Mouse (Mus musculus) stomach, postnatal 0 days (tissue): ENCODE measurements at regions not wholly inside any gene's neighbourhood (a gene's known extent, or its start where the extent isn't known, plus 50 kb on each side); places are given as distances from the start of the nearest gene placed in this dataset.
A peak's percentile ranks its signal among the peaks of the same experiment; 100 is the strongest.

Experiments
- ATAC-seq: fragments of 200-750 bp; cut with Nextera tagmentation; 2 replicates; pipeline ENCODE4 v1.8.0; 2017; ENCODE audit not compliant: low FRiP score, low TSS enrichment
- DNase-seq: peaks from one replicate; pipeline ENCODE4 v3.0.0-alpha.2; 2016; ENCODE audit warnings: low spot score
- H3K27ac ChIP-seq: fragments of 300-500 bp; sonication (generic); replicated peaks from 2 replicates; pipeline ENCODE4 v1.5.1; 2014; ENCODE audit warnings: mild to moderate bottlenecking, control low read depth
- H3K27me3 ChIP-seq: fragments of 300-500 bp; sonication (generic); 2 replicates; pipeline ENCODE4 v1.6.1; 2014; ENCODE audit warnings: low read length; ENCODE audit not compliant: control insufficient read depth, insufficient read depth
- H3K36me3 ChIP-seq: fragments of 300-500 bp; sonication (generic); 2 replicates; pipeline ENCODE4 v1.6.1; 2014; ENCODE audit warnings: low read length, mixed read lengths; ENCODE audit not compliant: control insufficient read depth, insufficient read depth
- H3K4me1 ChIP-seq: fragments of 300-500 bp; sonication (generic); replicated peaks from 2 replicates; pipeline ENCODE4 v1.6.1; 2014; ENCODE audit warnings: antibody characterized with exemption; ENCODE audit not compliant: control insufficient read depth, insufficient read depth
- H3K4me2 ChIP-seq: fragments of 300-500 bp; sonication (generic); replicated peaks from 2 replicates; pipeline ENCODE4 v1.6.1; 2014; ENCODE audit warnings: low read depth, mild to moderate bottlenecking, control low read depth, moderate library complexity
- H3K4me3 ChIP-seq: fragments of 300-500 bp; sonication (generic); 2 replicates; pipeline ENCODE4 v1.5.1; 2014; ENCODE audit warnings: low read depth, low read length, control low read depth
- H3K9ac ChIP-seq: fragments of 300-500 bp; sonication (generic); 2 replicates; pipeline ENCODE4 v1.6.1; 2014; ENCODE audit warnings: mild to moderate bottlenecking, low read length, control low read depth, mixed read lengths
- H3K9me3 ChIP-seq: fragments of 300-500 bp; sonication (generic); 2 replicates; pipeline ENCODE4 v1.6.1; 2016; ENCODE audit warnings: low read length; ENCODE audit not compliant: control insufficient read depth
- CTCF ChIP-seq: IDR thresholded peaks from 2 replicates; pipeline ENCODE4 v1.5.1; 2016; ENCODE audit warnings: antibody characterized with exemption, low read depth, mild to moderate bottlenecking, moderate library complexity
- EP300 ChIP-seq: optimal IDR thresholded peaks from 2 replicates; pipeline ENCODE3; 2016; ENCODE audit warnings: antibody characterized with exemption
- WGBS: fragments of 180-500 bp; shearing (Covaris S2); extraction: QIAGEN DNeasy Blood & Tissue Kit; methylation state at CpG from one replicate; pipeline ENCODE4 v1.1.7; 2014; 5-methylcytosine and 5-hydroxymethylcytosine counted together

DNA sequence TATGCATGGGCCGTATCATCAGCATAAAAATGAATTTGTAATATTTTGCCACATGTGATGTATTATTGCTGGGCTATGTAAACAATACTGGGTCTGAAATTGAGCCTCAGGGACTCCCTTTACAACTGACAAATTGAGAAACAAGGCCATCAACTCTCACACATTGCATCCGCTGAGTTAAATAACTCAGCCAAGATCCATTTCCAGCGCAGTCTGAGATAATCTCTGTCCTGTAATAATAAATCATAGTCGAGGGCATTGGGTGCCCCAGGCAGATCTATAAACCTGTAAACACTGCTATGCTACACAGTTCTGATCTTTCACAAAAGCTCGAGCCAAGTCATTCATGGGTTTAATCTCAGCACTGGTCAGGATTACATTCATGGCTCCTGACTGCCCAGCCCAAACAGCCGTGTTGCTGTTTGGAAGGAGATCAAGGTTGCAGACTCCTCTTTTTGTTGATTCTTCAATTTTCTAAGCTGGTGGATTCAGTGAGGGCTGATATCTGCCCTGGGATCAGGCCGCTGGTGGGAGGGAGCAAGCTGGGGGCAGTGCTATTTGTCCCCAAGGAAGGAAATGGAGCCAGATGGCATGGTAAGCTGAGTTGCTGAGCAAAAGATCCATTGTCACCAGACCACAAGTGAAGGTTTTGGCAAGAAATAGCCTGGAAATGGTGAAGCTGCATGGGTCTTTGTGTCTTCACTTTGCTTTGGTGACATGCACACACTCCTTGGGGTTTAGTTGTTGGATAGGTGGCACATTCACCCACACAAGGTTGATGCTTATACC lies 160.0 kb upstream of the Bmper start:
- no peak for ATAC-seq
- H3K4me1 ChIP-seq, result no peaks in the 10 kb centered on the region
- TF ChIP-seq EP300, result no peak
- no peaks in the 10 kb centered on the region for H3K9me3 ChIP-seq
- H3K9ac ChIP-seq, result no peak overlapping the region
- no peak overlapping the region for H3K4me3 ChIP-seq
- H3K27me3 ChIP-seq, result no peaks in the 10 kb centered on the region
- peak overlapping the region; percentile 20 for H3K27ac ChIP-seq
- WGBS, result 38% methylated on average over 7 of the region's 7 CpGs
- no peak overlapping the region for H3K4me2 ChIP-seq
- H3K36me3 ChIP-seq, result no peaks in the 10 kb centered on the region
- no peak for DNase-seq

- no peak overlapping the region for H3K4me3 ChIP-seq
- H3K36me3 ChIP-seq, result no peaks in the 10 kb centered on the region
- H3K27ac ChIP-seq, result 0 out of 2 replicates have a peak overlapping the region, but pooled peaks have one; percentile 30
- no peak for TF ChIP-seq CTCF
- no peak for TF ChIP-seq EP300
- 46% methylated on average over 2 of the region's 2 CpGs for WGBS
- no peak overlapping the region for H3K9ac ChIP-seq
- H3K9me3 ChIP-seq, result no peaks in the 10 kb centered on the region
- DNase-seq (no peak), ATAC-seq (peak; percentile 38; the same call in 1 of the 2 replicates)
- no peaks in the 10 kb centered on the region for H3K27me3 ChIP-seq
- H3K4me2 ChIP-seq, result no peak overlapping the region
- H3K4me1 ChIP-seq, result no peaks in the 10 kb centered on the region
Measured at GRCm38 (mm10) chr9:23064001-23064400, 158.9 kb upstream of the Bmper start.

GRCm38 (mm10) chr9:23064811-23065210 lies 158.1 kb upstream of the Bmper start:
- Histone ChIP-seq H3K4me3 (no peak overlapping the region), H3K27me3 (no peaks in the 10 kb centered on the region), H3K4me2 (no peak overlapping the region), H3K9me3 (no peaks in the 10 kb centered on the region), H3K4me1 (no peaks in the 10 kb centered on the region), H3K9ac (no peak overlapping the region), H3K36me3 (no peaks in the 10 kb centered on the region), H3K27ac (no peak overlapping the region)
- no peak for TF ChIP-seq EP300
- TF ChIP-seq CTCF, result no peak
- DNase-seq (no peak), ATAC-seq (no peak)
- 88% methylated on average over 3 of the region's 3 CpGs for WGBS

DNA sequence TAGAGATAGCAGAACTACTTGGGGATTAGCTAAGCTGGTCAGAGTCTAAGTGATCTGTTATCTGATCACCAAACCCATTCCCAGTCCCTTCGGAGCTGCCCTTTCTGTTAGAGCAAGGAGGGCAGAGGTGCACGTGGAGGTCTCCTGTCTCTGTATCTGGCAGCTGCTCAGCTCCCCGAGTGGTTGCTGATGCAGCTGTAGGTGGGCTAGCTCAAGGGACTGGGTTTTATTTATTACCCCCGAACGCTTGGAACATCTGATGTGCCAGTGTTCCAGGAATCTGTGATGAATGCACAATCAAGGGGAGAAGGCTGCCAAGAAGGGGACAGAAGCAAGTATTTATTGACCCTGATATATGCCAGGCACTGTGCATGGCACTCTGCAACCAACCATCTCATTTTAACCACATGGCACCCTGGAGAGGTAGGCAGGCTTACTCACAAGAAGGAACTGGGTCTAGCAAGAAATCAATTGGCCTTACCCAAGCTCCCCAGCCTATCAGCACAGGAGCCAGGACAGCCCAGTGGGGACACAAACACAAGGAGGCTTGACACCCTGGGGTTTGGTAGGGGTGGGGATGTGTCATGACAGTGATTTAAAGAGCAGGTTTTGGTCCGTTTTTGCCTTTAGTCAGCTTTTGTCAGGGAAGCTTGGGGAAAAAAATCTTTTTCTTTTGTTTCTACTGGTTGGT lies 154.6 kb upstream of the Bmper start:
- H3K4me2 ChIP-seq, result no peak overlapping the region
- no peak overlapping the region for H3K4me3 ChIP-seq
- H3K27ac ChIP-seq, result no peak overlapping the region
- H3K9me3 ChIP-seq, result no peaks in the 10 kb centered on the region
- H3K27me3 ChIP-seq, result no peaks in the 10 kb centered on the region
- ATAC-seq (no peak), DNase-seq (no peak)
- no peak overlapping the region for H3K9ac ChIP-seq
- TF ChIP-seq CTCF, result no peak
- no peak for TF ChIP-seq EP300
- H3K4me1 ChIP-seq, result no peaks in the 10 kb centered on the region
- H3K36me3 ChIP-seq, result no peaks in the 10 kb centered on the region
- WGBS, result 59% methylated on average over 6 of the region's 6 CpGs

DNA sequence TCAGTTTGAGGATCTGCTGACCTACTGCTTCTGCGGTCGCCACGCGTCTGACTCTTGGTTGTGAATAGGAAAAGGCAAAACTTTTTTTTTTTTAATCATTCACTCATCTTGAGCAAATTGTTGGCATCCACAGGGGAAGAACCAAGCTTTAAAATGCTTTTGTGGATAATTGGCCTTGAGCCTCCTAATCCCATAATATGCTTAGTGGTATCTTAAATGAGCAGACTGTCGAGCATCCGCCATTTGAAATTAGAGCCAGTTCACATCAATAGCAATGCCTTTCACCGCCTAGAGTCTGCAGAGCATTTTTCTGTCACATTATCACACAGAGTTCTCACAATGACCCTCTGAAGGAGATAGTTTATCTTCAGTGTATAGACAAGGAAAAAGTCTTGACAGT lies 153.7 kb upstream of the Bmper start:
- H3K27ac ChIP-seq, result no peak overlapping the region
- ATAC-seq, result no peak
- WGBS, result 88% methylated on average over 7 of the region's 7 CpGs
- no peaks in the 10 kb centered on the region for H3K4me1 ChIP-seq
- H3K9ac ChIP-seq, result no peak overlapping the region
- no peaks in the 10 kb centered on the region for H3K27me3 ChIP-seq
- H3K9me3 ChIP-seq, result no peaks in the 10 kb centered on the region
- no peak overlapping the region for H3K4me2 ChIP-seq
- TF ChIP-seq CTCF (no peak), EP300 (no peak)
- no peak for DNase-seq
- no peaks in the 10 kb centered on the region for H3K36me3 ChIP-seq
- no peak overlapping the region for H3K4me3 ChIP-seq

DNA sequence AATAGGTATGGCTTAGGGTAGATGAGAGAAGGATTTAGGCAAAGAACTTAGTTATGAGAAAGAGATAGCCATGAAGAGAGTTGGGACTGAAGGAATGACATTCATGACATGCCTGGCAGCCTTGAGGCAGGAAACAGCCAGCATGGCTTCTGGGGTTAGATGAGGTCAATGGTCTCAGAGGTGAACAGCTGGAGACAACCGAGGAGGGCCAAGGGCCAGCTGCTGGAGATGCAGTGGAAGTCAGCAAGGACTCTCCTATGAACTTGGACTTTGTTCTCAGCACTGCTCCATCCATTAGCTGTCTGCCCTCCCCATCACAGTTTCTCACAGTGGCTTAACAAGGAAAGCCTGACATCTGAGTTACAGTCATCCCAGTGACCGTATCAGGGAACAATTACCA lies 151.9 kb upstream of the Bmper start:
- 72% methylated on average over 2 of the region's 2 CpGs for WGBS
- Histone ChIP-seq H3K27ac (no peak overlapping the region), H3K4me3 (no peak overlapping the region), H3K27me3 (no peaks in the 10 kb centered on the region), H3K9ac (no peak overlapping the region), H3K4me2 (no peak overlapping the region), H3K36me3 (no peaks in the 10 kb centered on the region), H3K4me1 (no peaks in the 10 kb centered on the region), H3K9me3 (no peaks in the 10 kb centered on the region)
- TF ChIP-seq EP300 (no peak), CTCF (no peak)
- DNase-seq, result no peak
- no peak for ATAC-seq
